Mouse (Mus musculus) right cerebral cortex, postnatal 14 days (tissue): ENCODE measurements around the gene Ugt1a8.
"Not testable (repeated sequence)": the region's sequence is repeated elsewhere in the genome, so short reads cannot be mapped to it uniquely, and the experiment has no call there.

Experiments used
- DNase-seq: peaks from one replicate; pipeline ENCODE4 v3.0.0; 2022

Gene Ugt1a8

DNA sequence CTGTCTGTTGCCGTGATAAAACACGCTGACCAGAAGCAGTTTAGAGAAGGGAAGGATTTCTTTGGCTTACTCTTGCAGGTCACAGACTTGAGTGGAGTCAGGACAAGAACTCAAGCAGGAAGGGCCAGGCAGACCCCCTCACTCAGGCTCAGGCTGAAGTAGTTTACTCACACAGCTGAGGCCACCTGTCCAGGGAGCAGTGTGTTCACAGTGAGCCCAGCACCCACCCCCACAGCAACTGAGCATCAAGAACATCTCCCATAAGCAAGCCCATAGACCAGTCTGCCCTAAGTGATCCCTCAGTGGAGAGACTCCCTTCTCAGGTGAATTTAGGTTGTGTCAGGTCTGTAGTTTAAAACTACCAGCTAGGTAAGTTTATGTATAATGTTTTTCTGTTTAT, 22.0 kb downstream of the Ugt1a8 start:
- not testable (repeated sequence) for DNase-seq

DNA sequence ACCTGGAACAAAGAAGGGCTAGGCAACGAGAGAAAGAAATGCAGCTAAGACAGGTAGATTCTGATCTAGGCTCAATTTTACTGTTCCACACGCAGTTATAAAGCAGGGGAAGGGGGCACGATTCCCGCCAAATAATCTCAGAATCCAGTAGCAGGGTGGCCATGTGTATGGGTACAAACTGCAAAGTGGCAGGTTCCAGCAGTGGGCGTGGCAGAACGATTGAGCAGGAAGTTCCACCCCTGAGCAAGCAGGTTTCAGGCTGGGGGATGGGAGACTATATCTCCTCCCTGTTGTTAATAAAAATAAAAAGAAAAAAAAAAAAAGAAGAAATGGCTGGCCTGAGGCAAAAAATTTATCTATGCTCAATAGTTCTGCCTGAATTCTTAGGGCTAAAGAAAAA, 25.2 kb downstream of the Ugt1a8 start:
- DNase-seq = not testable (repeated sequence)

DNA sequence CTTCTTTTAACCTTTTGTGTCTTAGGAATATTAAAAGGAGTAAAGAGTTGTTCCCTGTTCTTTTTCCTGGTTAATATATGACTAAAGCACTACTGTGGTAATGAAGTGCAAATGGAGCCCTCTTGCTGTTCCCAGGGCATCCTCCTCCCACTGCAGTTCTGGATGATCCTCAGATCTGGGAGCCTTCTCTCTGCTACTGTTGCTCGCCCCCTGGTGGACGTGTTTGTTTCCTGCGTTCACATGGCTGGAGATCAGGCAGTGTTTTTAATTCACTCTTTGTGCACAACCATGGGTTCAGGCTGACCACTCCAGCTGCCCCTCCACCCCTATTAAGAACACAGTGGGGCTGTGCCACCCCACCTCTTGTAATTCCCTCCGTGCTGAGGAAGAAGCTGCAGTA, 32.9 kb downstream of the Ugt1a8 start:
- not testable (repeated sequence) for DNase-seq

DNA sequence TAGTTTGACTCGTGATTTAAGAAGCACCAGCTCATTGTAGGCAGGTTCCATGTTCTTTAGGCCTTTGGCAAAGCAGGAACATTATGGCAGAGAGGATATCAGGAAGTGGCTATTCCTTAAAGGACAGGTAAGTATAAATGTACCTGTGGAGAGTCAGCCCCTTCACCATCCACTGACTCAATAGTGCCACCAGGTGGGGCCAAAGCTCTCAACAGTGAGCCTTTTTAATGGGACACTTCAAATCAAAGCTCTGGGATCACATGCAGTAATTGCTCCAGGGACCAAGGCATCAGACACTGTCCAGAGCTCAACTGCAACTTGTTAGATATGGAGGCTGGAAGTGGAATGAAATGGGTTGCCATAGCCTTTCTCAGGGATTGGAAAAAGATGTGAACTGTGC, 33.9 kb downstream of the Ugt1a8 start:
- not testable (repeated sequence) for DNase-seq

DNA sequence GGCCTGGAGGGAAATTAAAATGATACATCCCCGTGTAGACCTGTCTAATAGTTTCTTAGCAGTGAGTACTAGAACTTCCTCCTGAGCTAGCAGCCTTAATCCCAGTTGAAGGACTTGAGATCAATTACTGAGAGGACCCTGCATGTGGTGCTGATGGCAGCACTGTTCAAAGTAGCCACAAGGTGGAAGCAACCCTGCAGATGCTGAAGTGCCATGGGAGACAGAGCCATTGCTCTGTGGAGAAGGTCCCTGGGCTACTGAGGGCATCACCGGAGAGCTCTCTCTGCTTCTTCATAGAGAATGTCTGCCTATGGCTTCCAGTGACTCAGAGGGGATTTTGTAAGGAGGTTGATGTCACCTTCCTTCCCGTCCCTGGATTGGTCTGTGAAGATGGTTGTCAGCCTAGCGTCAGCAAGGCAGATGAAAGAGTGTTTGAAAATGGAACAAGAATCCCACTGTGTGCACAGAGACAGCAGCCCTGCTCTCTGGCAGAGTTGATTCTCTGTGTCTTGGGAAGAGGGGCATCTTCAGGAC, 38.3 kb downstream of the Ugt1a8 start:
- not testable (repeated sequence) for DNase-seq

DNA sequence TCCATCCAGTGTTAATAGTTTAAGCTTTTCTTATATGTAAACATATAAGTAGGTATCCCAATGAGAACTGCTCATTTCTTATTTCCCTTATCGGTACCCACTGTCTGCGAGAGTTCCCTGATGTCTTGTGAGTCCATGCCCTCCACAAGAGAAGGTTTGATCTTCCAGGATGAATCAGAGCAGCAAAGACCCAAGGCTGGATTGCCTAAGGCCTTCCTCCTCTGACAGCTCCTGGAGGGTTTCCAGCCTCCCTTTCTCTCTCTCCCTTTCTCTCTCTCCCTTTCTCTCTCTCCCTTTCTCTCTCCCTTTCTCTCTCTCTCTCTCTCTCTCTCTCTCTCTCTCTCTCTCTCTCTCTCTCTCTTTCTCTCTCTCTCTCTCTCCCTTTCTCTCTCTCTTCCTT, 41.5 kb downstream of the Ugt1a8 start:
- not testable (repeated sequence) for DNase-seq

DNA sequence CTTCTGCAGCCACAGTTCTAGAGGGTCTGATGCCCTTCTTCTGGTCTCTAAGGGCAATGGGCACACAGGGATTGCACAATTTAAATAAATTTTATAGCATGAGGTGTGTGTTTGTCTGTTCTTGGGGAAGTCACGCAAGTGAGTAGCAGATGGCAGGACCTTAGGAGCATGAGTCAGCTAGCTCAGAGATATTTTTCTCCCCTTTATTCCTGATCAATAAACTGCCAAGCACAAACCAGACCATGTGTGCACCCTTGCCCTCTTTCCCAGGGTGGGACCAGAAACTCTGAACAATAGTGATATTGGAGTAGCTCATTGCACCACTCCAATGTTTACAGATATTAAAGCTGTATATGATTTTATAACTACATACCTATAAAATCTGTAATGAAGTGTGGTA, 42.6 kb downstream of the Ugt1a8 start:
- DNase-seq = not testable (repeated sequence)

DNA sequence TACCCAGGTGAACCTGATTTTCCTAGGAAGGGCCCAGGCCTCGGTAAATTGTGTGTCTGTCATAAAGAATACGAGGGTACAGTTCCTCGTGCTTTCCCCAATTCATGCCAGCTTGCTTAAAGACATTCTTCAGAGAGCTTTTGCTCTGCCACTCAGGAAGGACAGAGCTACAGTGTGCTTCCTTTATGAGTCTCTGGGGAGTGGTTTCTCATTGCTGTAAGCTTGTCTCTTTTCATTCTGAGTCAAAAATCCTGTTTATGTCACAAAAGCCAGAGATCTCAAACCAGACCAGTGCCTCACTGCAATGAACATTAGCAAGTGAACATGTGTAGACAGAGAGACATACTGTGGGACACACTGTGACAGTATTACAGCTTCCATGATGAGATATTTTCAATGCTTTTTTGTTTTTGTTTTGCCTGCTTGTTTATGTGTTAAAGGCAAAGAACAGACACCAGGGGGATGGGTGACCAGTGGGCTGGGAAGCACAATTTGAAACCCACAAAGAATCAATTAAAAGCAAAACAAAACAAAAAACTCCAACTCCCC, 46.4 kb downstream of the Ugt1a8 start:
- DNase-seq = no peak

DNA sequence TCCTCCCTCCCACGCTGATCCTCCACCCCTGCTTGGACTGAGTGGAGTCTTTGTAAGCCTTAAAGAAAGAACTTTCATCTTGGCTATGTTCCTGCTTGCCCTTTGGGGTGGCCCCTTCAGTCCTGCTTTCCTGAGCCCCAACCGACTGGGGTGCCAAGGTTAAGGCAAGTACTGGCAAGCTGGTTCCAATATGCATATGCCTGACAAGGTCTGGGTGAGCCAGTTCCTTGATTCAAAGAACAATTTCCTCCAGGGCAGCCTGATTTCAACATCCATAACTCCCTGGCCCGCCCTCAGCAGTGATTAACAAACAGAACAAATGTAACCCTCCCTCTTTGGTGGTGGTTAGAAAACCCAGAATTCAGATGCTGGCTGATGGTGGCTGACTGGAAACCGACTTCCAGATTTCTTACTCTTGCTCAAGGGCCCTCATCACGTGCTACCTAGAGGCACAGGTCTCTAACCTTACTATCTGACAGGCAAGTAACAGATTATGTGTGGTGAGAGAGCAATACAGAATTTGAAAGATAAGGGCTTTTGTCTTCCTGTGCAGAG, 46.9 kb downstream of the Ugt1a8 start, which contains the start of gene Ugt1a6a:
Ugt1a6a (plus strand) TSS at position 353 of the 555 bp plus-strand sequence.
- DNase-seq = not testable (repeated sequence)

DNA sequence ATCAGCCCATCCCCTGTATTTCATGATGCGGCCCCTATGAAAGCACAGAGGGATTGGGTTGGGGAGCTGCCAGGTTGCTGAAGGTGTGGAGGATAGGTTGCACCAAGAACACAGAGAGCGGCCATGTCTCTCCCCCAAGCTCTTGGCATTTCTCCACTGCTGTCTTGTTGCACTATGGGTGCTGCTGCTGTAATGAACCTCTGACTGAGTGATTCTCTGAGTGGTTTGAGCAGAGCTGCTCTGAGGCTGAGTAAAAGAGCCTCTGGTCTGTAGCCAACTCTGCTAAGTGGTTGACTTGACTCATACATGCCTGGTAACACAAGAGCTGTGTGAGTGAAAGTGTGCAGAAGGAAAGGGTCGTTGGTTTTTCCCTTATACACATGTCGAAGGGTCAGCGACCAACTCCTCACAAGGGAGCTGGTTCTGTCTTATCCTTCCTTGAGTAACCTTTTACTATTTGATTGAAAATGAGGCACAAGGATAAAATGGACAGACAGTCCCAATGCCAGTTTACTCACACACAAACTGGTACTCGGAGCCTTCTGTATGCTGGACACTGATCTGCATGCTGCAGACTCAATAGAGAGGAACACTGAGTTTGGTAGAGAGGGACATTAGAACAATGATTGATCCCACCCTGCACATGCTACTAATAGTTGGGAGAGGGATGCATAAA, 47.8 kb downstream of the Ugt1a8 start:
- DNase-seq = not testable (repeated sequence)

DNA sequence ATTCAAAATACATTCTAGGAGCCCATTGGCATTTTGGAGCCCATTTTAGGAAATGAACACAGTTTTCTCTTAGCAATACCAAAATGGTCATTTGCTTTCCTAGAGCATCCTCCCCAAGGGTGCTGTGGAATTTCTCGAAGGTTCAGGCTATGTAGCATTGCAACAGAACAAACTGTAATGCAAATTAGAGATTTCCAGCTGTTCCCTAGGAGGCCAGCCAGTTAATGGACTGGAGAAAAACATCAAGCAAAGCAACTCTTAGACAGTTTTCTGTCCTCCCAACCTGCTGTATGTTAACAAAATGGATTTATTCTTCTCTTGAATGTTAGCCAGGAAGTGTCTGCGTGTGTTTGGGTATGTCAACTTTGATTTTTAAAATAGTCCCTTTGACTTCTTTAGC, 49.0 kb downstream of the Ugt1a8 start:
- no peak for DNase-seq

DNA sequence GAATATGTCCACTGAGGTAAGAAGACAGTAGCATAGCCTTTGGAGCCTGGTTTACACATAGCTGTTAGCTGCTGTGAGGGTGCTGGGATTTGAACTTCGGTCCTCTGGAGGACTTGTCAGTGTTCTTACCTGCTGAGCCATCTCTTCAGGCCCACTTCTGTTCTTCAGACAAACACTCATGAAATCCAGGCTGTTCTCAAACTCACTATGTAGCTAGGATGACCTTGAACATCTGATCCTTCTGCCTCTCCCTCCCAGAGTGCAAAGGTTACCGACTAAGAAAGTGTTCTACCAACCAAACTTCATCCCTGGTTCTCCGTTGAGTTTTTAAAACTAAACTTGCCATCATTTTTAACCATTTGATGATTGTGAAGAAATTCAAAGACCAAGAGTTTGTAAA, 49.7 kb downstream of the Ugt1a8 start:
- no peak for DNase-seq

DNA sequence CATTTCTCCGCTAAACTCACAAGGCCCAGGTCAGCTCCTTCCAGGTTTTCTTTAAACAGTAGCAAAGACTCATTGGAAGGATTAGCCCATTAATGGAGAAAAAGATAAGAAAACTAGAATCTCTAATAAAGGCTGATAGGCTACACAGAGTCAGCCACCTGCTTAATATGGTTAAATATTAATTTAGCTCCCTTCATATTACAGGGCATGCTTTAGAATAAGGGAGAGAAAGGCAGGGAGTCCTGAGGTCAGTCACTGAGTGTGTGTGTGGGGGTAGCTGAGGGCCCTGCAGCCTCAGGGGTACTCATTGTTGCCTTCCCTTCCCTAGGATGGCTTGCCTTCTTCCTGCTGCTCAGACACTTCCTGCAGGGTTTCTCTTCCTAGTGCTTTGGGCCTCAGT, 50.5 kb downstream of the Ugt1a8 start:
- no peak for DNase-seq

DNA sequence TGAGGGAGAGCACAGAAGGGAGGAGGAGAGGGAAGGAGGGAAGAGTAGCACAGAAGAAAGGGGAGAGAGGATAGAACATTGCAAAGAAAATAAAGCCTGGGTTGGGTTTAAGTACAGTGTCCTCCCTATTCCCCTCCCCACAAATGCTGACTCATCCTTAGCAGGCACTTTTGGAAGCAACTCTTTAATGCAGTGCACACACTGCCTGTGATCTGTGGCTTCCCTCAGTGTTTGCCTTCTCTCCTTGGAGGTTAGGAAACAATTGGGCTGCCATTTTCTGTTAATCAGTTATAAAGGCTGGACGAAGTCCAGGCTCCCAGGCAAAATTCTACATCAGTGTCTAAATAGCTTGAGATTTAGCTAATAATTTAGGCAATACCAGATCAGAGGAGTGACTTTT, 52.9 kb downstream of the Ugt1a8 start:
- not testable (repeated sequence) for DNase-seq

DNA sequence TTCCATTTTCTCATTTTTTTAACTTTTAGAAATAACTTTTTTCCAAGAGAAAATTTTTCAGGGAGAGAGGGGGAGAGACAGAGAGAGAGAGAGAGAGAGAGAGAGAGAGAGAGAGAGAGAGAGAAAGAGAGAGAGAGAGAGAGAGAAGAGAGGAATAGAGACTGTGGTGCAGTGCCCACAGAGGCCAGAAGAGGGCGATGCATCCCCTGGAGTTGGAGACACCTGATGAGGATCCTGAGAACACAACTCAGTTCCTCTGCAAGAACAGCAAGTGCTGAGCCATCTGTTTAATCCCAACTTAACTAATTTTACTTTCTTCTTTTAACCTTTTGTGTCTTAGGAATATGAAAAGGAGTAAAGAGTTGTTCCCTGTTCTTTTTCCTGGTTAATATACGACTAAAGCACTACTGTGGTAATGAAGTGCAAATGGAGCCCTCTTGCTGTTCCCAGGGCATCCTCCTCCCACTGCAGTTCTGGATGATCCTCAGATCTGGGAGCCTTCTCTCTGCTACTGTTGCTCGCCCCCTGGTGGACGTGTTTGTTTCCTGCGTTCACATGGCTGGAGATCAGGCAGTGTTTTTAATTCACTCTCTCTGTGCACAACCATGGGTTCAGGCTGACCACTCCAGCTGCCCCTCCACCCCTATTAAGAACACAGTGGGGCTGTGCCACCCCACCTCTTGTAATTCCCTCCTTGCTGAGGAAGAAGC, 56.5 kb downstream of the Ugt1a8 start:
- DNase-seq = peak; percentile 59

DNA sequence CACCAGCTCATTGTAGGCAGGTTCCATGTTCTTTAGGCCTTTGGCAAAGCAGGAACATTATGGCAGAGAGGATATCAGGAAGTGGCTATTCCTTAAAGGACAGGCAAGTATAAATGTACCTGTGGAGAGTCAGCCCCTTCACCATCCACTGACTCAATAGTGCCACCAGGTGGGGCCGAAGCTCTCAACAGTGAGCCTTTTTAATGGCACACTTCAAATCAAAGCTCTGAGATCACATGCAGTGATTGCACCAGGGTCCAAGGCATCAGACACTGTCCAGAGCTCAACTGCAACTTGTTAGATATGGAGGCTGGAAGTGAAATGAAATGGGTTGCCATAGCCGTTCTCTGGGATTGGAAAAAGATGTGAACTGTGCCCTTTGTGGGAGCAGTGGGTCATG, 57.7 kb downstream of the Ugt1a8 start:
- DNase-seq = not testable (repeated sequence)

DNA sequence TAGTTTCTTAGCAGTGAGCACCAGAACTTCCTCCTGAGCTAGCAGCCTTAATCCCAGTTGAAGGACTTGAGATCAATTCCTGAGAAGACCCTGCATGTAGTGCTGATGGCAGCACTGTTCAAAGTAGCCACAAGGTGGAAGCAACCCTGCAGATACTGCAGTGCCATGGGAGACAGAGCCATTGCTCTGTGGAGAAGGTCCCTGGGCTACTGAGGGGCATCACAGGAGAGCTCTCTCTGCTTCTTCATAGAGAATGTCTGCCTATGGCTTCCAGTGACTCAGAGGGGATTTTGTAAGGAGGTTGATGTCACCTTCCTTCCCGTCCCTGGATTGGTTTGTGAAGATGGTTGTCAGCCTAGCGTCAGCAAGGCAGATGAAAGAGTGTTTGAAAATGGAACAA, 62.5 kb downstream of the Ugt1a8 start:
- DNase-seq = not testable (repeated sequence)

DNA sequence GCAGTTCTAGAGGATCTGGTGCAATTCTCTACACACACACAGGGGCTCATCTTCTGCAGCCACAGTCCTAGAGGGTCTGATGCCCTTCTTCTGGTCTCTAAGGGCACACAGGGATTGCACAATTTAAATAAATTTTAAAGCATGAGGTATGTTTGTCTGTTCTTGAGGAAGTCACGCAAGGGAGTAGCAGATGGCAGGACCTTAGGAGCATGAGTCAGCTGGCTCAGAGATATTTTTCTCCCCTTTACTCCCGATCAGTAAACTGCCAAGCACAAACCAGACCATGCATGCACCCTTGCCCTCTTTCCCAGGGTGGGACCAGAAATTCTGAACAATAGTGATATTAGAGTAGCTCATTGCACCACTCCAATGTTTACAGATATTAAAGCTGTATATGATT, 70.8 kb downstream of the Ugt1a8 start:
- DNase-seq = no peak

DNA sequence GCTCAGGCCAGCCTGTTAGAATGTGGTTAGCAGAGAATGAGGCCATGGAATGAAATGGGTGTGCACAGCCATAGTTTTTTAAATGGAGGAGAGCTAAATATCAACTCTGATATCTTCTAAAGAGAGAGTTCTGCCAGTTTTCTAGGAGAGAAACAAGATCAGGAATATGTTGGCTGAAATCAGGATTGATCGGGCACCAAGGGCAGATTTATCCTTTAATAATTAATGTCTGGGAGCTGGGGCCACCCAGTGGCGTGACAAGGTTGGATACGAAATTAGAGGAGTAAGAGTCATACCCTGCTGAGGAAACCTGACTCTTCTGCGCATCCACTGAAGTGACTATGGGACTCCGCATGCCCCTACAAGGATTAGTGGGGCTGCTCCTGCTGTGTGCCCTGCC, 78.1 kb downstream of the Ugt1a8 start, which contains the start of gene Ugt1a5:
Ugt1a5 (plus strand) TSS at position 302 of the 400 bp plus-strand sequence.
- no peak for DNase-seq

DNA sequence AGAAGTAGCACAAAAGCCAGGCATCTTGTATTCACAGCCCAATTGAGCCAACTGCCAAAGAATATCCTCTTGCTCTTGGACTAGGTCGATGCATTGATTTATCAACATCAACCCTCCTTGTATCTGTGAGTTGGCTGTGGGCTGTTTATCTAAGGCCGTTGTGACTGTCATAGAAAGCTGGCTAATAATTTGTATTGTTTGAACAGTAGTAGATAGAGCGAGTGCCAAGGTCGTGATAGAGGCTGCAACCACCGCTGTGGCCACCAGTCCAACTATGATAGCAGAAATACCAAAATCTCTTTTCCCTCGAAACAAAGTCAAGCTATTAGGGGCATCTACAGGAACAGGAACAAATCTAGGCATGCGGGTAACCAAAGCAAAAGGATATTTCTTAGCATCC, 84.6 kb downstream of the Ugt1a8 start:
- DNase-seq = not testable (repeated sequence)

DNA sequence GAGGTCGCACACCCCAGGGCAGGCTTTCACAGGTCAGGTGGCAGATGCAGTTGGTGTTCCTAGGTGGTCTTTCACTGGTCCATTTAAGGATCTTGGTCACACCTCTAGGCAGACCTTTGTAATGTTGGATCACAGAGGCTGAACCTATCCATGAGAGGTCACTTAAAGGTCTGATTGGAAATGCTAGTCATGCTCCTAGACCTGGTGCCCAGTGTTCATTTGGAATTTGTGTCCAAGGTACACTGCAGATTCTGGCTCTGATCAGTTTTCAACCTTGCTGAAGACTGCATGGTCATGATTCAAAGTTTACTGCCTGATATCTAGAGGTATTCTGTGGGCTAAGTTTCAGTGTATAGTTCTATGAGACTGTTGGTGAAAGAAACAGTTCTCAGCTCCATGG, 92.0 kb downstream of the Ugt1a8 start:
- DNase-seq = no peak

DNA sequence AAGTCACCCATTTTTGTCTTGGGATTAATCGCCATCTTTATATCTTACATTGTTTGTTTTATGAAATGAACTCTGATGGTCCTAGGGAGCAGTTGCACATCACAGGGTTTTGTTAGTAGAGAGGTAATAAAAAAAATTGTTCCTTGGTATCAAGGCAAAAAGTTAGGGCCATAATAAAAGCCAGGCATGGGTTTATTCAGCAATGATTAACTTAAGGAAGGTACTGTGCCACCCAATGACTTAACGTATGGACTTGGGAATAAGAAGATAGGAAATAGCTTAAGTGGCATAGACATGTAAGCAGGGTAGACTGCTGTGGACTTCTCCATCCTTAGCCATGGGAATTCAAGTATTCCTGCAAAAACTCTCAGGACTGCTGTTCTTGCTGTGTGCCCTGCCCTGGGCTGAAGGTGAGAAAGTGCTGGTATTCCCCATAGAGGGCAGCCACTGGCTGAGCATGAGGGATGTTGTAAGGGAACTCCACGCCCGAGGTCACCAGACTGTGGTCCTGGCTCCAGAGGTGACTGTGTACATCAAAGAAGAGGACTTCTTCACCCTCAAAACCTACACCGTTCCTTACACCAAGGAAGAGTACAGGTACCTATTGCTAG, 98.8 kb downstream of the Ugt1a8 start:
- no peak for DNase-seq

DNA sequence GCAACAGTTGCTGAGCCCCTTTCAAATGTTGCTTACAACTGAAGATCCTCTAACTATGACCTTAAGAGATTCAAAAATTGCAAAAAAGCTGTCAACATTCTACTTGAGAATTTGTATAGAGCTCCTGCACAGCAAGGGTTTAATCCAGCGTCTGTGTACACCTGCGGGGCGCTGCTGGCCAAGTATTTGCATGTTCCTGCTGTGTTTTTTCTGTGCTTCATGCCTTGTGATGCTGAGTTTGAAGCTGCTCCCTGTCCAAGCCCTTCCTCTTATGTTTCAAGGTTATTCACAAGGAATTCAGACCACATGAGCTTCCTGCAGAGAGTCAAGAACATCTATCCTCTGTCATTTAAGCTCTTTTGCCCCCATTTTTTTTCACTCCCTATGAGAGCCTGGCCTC, 104.5 kb downstream of the Ugt1a8 start:
- no peak for DNase-seq
